Mouse (Mus musculus): ENCODE measurements around the gene Il18rap. TPM values are rescaled to one million over a fixed set of nuclear protein-coding genes. Genes with fewer than 3 reads are reported as not detected.

Il18rap gene
- polyA plus RNA-seq, 2 experiments = 0.73 to 1.1 TPM

GRCm38 (mm10) chr1:40479505-40479923 lies 35.6 kb upstream of the Il18rap start:
- Histone ChIP-seq H3K4me2 (ENCODE audit: low read depth) (no peak overlapping the region), H3K9ac (replicated peaks) (no peak overlapping the region), H3K27ac (no peak overlapping the region), H3K4me3 (ENCODE audit: insufficient read depth in 1 of 2, low read depth in 2 of 2, low read length in 2 of 2) (no peak overlapping the region), H3K4me1 (replicated peaks; ENCODE audit: control insufficient read depth in 2 of 2, insufficient read depth in 2 of 2, low read length in 1 of 2) (no peaks in the 10 kb centered on the region), H3K9me3 (ENCODE audit: control insufficient read depth, low read length) (no peaks in the 10 kb centered on the region), H3K36me3 (replicated peaks; ENCODE audit: control insufficient read depth, insufficient read depth, low read depth) (no peaks in the 10 kb centered on the region), H3K27me3 (ENCODE audit: control insufficient read depth, insufficient read depth, low read length) (no peaks in the 10 kb centered on the region)
- DNase-seq (ENCODE audit: low read depth in 3 of 3, low spot score in 3 of 3) = no peak
- TF ChIP-seq EP300 (IDR thresholded peaks at IDR 0.05; ENCODE audit: low read depth) (no peak), CTCF (IDR thresholded peaks at IDR 0.05; ENCODE audit: low read depth) (no peak)
- WGBS (ENCODE audit: insufficient replicate concordance) = 19% methylated on average over 6 of the region's 6 CpGs
- ATAC-seq (ENCODE audit: insufficient read depth) = no peak

- DNase-seq (ENCODE audit: low read depth in 3 of 3, low spot score in 3 of 3) = no peak
- no peak for ATAC-seq (ENCODE audit: insufficient read depth)
- Histone ChIP-seq H3K4me3 (ENCODE audit: insufficient read depth in 1 of 2, low read depth in 2 of 2, low read length in 2 of 2) (no peak overlapping the region), H3K4me2 (ENCODE audit: low read depth) (no peak overlapping the region), H3K4me1 (replicated peaks; ENCODE audit: control insufficient read depth in 2 of 2, insufficient read depth in 2 of 2, low read length in 1 of 2) (no peaks in the 10 kb centered on the region), H3K27me3 (ENCODE audit: control insufficient read depth, insufficient read depth, low read length) (no peaks in the 10 kb centered on the region), H3K36me3 (replicated peaks; ENCODE audit: control insufficient read depth, insufficient read depth, low read depth) (no peaks in the 10 kb centered on the region), H3K9me3 (ENCODE audit: control insufficient read depth, low read length) (no peaks in the 10 kb centered on the region), H3K27ac (no peak overlapping the region), H3K9ac (replicated peaks) (no peak overlapping the region)
- no peak for TF ChIP-seq EP300 (IDR thresholded peaks at IDR 0.05; ENCODE audit: low read depth)
- TF ChIP-seq CTCF (IDR thresholded peaks at IDR 0.05; ENCODE audit: low read depth) = no peak
- 59% methylated on average over 4 of the region's 4 CpGs for WGBS (ENCODE audit: insufficient replicate concordance)
Measured at GRCm38 (mm10) chr1:40494594-40494993, 20.6 kb upstream of the Il18rap start.

GRCm38 (mm10) chr1:40499708-40500107 lies 15.5 kb upstream of the Il18rap start:
- H3K9me3 ChIP-seq (ENCODE audit: control insufficient read depth, low read length) = no peaks in the 10 kb centered on the region
- no peak overlapping the region for H3K4me3 ChIP-seq (ENCODE audit: insufficient read depth in 1 of 2, low read depth in 2 of 2, low read length in 2 of 2)
- TF ChIP-seq EP300 (IDR thresholded peaks at IDR 0.05; ENCODE audit: low read depth) (no peak), CTCF (IDR thresholded peaks at IDR 0.05; ENCODE audit: low read depth) (no peak)
- no peak overlapping the region for H3K9ac ChIP-seq (replicated peaks)
- H3K27me3 ChIP-seq (ENCODE audit: control insufficient read depth, insufficient read depth, low read length) = no peaks in the 10 kb centered on the region
- no peak overlapping the region for H3K27ac ChIP-seq
- H3K36me3 ChIP-seq (replicated peaks; ENCODE audit: control insufficient read depth, insufficient read depth, low read depth) = no peaks in the 10 kb centered on the region
- DNase-seq (ENCODE audit: low read depth in 3 of 3, low spot score in 3 of 3) (no peak), ATAC-seq (ENCODE audit: insufficient read depth) (no peak)
- H3K4me1 ChIP-seq (replicated peaks; ENCODE audit: control insufficient read depth in 2 of 2, insufficient read depth in 2 of 2, low read length in 1 of 2) = no peaks in the 10 kb centered on the region
- WGBS (ENCODE audit: insufficient replicate concordance) = 88% methylated on average over 1 of the region's 1 CpGs
- H3K4me2 ChIP-seq (ENCODE audit: low read depth) = no peak overlapping the region

GRCm38 (mm10) chr1:40501126-40501525 lies 14.0 kb upstream of the Il18rap start:
- Histone ChIP-seq H3K4me1 (replicated peaks; ENCODE audit: control insufficient read depth in 2 of 2, insufficient read depth in 2 of 2, low read length in 1 of 2) (no peaks in the 10 kb centered on the region), H3K4me3 (ENCODE audit: insufficient read depth in 1 of 2, low read depth in 2 of 2, low read length in 2 of 2) (no peak overlapping the region), H3K27ac (no peak overlapping the region), H3K9ac (replicated peaks) (no peak overlapping the region), H3K4me2 (ENCODE audit: low read depth) (no peak overlapping the region), H3K27me3 (ENCODE audit: control insufficient read depth, insufficient read depth, low read length) (no peaks in the 10 kb centered on the region), H3K36me3 (replicated peaks; ENCODE audit: control insufficient read depth, insufficient read depth, low read depth) (no peaks in the 10 kb centered on the region), H3K9me3 (ENCODE audit: control insufficient read depth, low read length) (no peaks in the 10 kb centered on the region)
- 21% methylated on average over 4 of the region's 4 CpGs for WGBS (ENCODE audit: insufficient replicate concordance)
- ATAC-seq (ENCODE audit: insufficient read depth) (no peak), DNase-seq (ENCODE audit: low read depth in 3 of 3, low spot score in 3 of 3) (no peak)
- TF ChIP-seq EP300 (IDR thresholded peaks at IDR 0.05; ENCODE audit: low read depth) (no peak), CTCF (IDR thresholded peaks at IDR 0.05; ENCODE audit: low read depth) (no peak)

GRCm38 (mm10) chr1:40501546-40502398 lies 13.4 kb upstream of the Il18rap start:
- Histone ChIP-seq H3K9me3 (ENCODE audit: control insufficient read depth, low read length) (no peaks in the 10 kb centered on the region), H3K27ac (no peak overlapping the region), H3K4me2 (ENCODE audit: low read depth) (no peak overlapping the region), H3K9ac (replicated peaks) (no peak overlapping the region), H3K27me3 (ENCODE audit: control insufficient read depth, insufficient read depth, low read length) (no peaks in the 10 kb centered on the region), H3K4me3 (ENCODE audit: insufficient read depth in 1 of 2, low read depth in 2 of 2, low read length in 2 of 2) (no peak overlapping the region), H3K4me1 (replicated peaks; ENCODE audit: control insufficient read depth in 2 of 2, insufficient read depth in 2 of 2, low read length in 1 of 2) (no peaks in the 10 kb centered on the region), H3K36me3 (replicated peaks; ENCODE audit: control insufficient read depth, insufficient read depth, low read depth) (no peaks in the 10 kb centered on the region)
- DNase-seq (ENCODE audit: low read depth in 3 of 3, low spot score in 3 of 3) (no peak), ATAC-seq (ENCODE audit: insufficient read depth) (no peak)
- WGBS (ENCODE audit: insufficient replicate concordance) = 21% methylated on average over 11 of the region's 11 CpGs
- TF ChIP-seq EP300 (IDR thresholded peaks at IDR 0.05; ENCODE audit: low read depth) (no peak), CTCF (IDR thresholded peaks at IDR 0.05; ENCODE audit: low read depth) (no peak)
